Mouse (Mus musculus): ENCODE results near the gene Gxylt2. TPM values are rescaled to one million over a fixed set of nuclear protein-coding genes. Genes with fewer than 3 reads are reported as not detected.

The Gxylt2 gene
- polyA plus RNA-seq (2015; fragmentation: Nextera tagmentation; extraction: Ambion mirVana), result 6.8 and 8.0 TPM in 2 replicates

DNA sequence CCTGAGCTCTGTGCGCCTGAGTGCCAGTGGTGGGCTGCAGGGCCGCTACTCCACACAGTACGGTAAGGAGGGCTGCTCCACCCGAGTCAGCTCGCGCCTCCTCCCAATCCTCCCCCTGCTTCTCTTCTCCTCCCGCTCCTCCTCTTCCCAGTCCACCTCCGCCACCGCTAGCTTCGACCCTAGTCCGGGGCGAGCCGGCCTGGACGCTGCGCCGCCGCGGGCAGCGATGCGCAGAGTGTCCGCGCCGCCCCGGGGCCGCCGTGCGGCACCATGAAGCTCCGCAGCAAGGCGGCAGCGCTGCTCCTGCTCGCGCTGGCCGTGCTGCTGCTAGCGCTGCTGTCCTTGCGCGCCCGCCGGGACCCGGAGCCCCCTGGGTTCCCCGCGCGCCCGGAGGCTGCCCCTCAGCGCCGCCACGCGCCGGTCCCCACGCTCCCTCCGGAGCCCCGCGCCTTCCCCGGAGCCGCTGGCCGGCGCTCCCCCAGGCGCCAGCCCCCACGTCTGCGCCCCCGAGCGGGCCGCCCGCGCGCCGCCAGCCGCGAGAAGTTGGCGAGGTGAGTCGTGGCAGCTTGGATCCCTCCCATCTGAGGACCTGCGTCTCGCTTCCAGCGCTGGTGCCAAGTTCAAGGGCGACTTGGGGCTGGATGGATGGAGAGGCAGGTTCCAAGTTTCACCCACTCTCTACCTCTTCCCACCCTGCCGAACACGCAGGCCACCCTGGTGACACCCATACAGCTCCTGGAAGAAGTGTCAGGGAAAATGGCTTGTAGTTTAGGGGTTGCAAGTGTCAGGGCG is at the start of gene Gxylt2:
Gene Gxylt2, plus strand, starts transcription at position 161 of the 792 bp plus-strand sequence.
- H3K9me3 ChIP-seq (ENCODE audit: low read length), result no peaks in the 10 kb centered on the region
- peak within 1 kb of the TSS; percentile 66 for H3K4me3 ChIP-seq (ENCODE audit: low read length)
- H3K4me2 ChIP-seq (replicated peaks; ENCODE audit: low read depth, low read length), result peak within 1 kb of the TSS; percentile 80
- peak; percentile 96 for ATAC-seq (ENCODE audit: low FRiP score, low TSS enrichment)
- WGBS, result under 1% methylated on average over 65 of the region's 77 CpGs
- H3K9ac ChIP-seq (replicated peaks; ENCODE audit: low read length), result peak within 1 kb of the TSS; percentile 72
- H3K4me1 ChIP-seq (ENCODE audit: insufficient read depth, low read length), result peaks cover 22% of the 10 kb centered on the region
- H3K27me3 ChIP-seq (ENCODE audit: insufficient read depth, low read length), result peaks cover 11% of the 10 kb centered on the region; the same call in 1 of the 2 replicates
- no peaks in the 10 kb centered on the region for H3K36me3 ChIP-seq (ENCODE audit: insufficient read depth, low read length)
- peak within 1 kb of the TSS; percentile 56; the same call in 1 of the 2 replicates for H3K27ac ChIP-seq (ENCODE audit: low read length)

DNA sequence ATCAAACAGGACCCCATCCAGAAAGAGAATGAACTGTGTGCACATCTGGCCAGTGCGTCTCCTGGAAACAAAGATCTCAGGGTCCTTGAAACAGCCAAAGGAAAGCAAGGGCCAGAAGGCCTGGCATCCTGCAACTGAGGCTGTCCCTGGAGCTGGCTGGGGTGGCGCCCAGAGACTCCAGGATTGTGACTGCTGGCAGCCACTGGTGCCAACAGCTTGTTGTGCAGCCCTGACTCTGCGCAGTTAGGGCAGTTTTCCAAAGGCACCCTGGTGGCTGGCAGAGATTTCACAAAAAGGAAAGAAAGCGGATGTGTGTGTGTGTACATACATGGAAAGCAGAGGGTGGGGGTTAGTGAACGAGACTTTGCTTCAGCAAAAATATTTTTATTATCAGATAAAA is 44.1 kb upstream of the Gxylt2 start:
- Histone ChIP-seq H3K4me3 (ENCODE audit: low read length) (no peak overlapping the region), H3K4me2 (replicated peaks; ENCODE audit: low read depth, low read length) (no peak overlapping the region), H3K27me3 (ENCODE audit: insufficient read depth, low read length) (no peaks in the 10 kb centered on the region), H3K36me3 (ENCODE audit: insufficient read depth, low read length) (peaks cover 19% of the 10 kb centered on the region; the same call in 1 of the 2 replicates), H3K27ac (ENCODE audit: low read length) (no peak overlapping the region), H3K4me1 (ENCODE audit: insufficient read depth, low read length) (no peaks in the 10 kb centered on the region), H3K9me3 (ENCODE audit: low read length) (no peaks in the 10 kb centered on the region), H3K9ac (replicated peaks; ENCODE audit: low read length) (no peak overlapping the region)
- no peak for ATAC-seq (ENCODE audit: low FRiP score, low TSS enrichment)
- 83% methylated on average over 5 of the region's 5 CpGs for WGBS

DNA sequence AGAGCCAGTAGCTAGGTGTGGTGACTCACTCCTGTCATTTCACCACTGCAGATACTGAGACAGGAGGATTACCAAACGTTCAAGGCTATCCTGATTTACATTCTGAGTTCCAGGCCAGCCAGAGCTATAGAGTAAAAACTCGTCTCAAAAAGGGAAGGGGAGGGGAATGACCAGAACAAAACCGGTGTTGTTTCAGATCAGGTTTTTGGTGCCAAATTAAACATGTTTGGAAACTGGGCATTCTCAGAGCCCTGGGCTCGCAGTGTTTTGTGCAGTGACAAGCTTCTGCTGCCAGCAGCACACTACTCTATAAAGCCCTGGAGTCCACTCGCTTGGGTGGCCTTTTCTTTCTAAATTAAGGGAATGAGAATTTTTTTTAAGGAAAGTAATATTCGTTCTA is 42.3 kb upstream of the Gxylt2 start:
- Histone ChIP-seq H3K9me3 (ENCODE audit: low read length) (no peaks in the 10 kb centered on the region), H3K27me3 (ENCODE audit: insufficient read depth, low read length) (no peaks in the 10 kb centered on the region), H3K27ac (ENCODE audit: low read length) (no peak overlapping the region), H3K4me2 (replicated peaks; ENCODE audit: low read depth, low read length) (no peak overlapping the region), H3K4me1 (ENCODE audit: insufficient read depth, low read length) (no peaks in the 10 kb centered on the region), H3K9ac (replicated peaks; ENCODE audit: low read length) (no peak overlapping the region), H3K4me3 (ENCODE audit: low read length) (no peak overlapping the region), H3K36me3 (ENCODE audit: insufficient read depth, low read length) (peaks cover 19% of the 10 kb centered on the region; the same call in 1 of the 2 replicates)
- ATAC-seq (ENCODE audit: low FRiP score, low TSS enrichment), result no peak
- WGBS, result 71% methylated on average over 6 of the region's 6 CpGs

DNA sequence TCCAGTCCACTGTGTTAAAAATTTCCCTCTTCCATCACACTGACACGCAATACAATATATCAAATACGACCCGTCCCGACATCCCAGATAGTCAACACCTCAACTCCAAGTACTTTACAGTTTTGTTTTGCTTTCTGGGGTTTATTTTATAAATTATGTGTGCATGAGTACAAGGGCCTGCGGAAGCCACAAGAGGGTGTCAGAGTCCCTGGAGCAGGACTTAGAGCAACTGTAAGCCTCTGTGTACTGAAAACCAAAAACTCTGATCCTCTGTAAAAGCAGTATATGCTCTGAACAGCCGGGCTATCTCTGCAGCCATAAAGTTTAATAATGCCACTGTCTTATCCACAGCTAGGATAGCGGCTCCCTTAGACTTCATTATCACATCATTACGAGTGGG is 36.9 kb upstream of the Gxylt2 start:
- Histone ChIP-seq H3K4me2 (replicated peaks; ENCODE audit: low read depth, low read length) (no peak overlapping the region), H3K4me3 (ENCODE audit: low read length) (no peak overlapping the region), H3K9ac (replicated peaks; ENCODE audit: low read length) (no peak overlapping the region), H3K27ac (ENCODE audit: low read length) (no peak overlapping the region), H3K9me3 (ENCODE audit: low read length) (no peaks in the 10 kb centered on the region), H3K36me3 (ENCODE audit: insufficient read depth, low read length) (peaks cover 16% of the 10 kb centered on the region; the same call in 1 of the 2 replicates), H3K4me1 (ENCODE audit: insufficient read depth, low read length) (peaks cover 5% of the 10 kb centered on the region; the same call in 1 of the 2 replicates), H3K27me3 (ENCODE audit: insufficient read depth, low read length) (no peaks in the 10 kb centered on the region)
- ATAC-seq (ENCODE audit: low FRiP score, low TSS enrichment), result no peak
- WGBS, result 80% methylated on average over 8 of the region's 8 CpGs

DNA sequence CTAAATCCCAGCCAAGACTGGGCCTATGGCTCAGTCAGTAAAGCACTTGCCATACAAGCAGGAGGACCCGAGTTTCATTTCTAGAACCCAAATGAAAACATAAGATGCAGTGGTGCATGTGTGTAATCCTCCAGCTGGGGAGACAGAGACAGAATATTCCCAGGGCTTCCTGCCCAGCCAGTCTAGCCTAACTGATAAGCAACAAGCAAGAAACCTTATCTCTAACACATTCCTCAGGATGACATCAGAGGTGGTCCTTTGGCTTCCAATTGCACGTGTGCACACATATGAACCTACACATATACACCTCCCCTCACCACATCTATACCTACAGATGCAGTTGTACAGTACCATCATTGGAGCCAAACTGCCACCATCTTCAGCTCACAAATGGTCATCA is 35.7 kb upstream of the Gxylt2 start:
- ATAC-seq (ENCODE audit: low FRiP score, low TSS enrichment), result no peak
- Histone ChIP-seq H3K4me3 (ENCODE audit: low read length) (no peak overlapping the region), H3K9ac (replicated peaks; ENCODE audit: low read length) (no peak overlapping the region), H3K27me3 (ENCODE audit: insufficient read depth, low read length) (no peaks in the 10 kb centered on the region), H3K4me2 (replicated peaks; ENCODE audit: low read depth, low read length) (no peak overlapping the region), H3K4me1 (ENCODE audit: insufficient read depth, low read length) (peaks cover 5% of the 10 kb centered on the region; the same call in 1 of the 2 replicates), H3K27ac (ENCODE audit: low read length) (no peak overlapping the region), H3K36me3 (ENCODE audit: insufficient read depth, low read length) (peaks cover 9% of the 10 kb centered on the region; the same call in 1 of the 2 replicates), H3K9me3 (ENCODE audit: low read length) (no peaks in the 10 kb centered on the region)
- 76% methylated on average over 2 of the region's 2 CpGs for WGBS

DNA sequence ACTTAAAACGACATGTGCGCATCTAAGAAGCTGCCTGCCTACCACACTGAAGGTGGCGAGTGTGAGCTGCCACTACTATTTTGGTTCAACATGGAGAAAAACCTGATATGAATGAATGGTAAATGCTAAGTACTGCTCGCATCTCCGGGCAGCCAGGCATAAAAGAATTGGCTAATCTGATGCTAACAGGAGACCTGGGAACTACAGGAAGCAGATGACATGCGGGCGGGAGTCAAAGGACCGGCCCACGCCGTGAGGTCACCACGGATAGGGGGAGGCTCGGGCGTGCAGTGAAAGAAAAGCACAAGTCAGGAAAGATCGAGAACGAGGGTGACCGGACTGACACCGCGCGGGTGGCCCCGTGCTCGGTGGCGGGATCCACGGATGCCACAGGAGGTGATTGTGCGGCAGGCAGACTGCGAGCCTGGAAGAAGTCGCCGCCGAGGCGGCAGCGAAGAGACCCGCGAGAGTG is 34.1 kb upstream of the Gxylt2 start:
- H3K4me1 ChIP-seq (ENCODE audit: insufficient read depth, low read length), result peaks cover 5% of the 10 kb centered on the region; the same call in 1 of the 2 replicates
- H3K9me3 ChIP-seq (ENCODE audit: low read length), result no peaks in the 10 kb centered on the region
- WGBS, result under 1% methylated on average over 32 of the region's 32 CpGs
- 0 out of 2 replicates have a peak overlapping the region, but pooled peaks have one; percentile 25 for H3K27ac ChIP-seq (ENCODE audit: low read length)
- peak overlapping the region; percentile 91 for H3K4me3 ChIP-seq (ENCODE audit: low read length)
- no peaks in the 10 kb centered on the region for H3K36me3 ChIP-seq (ENCODE audit: insufficient read depth, low read length)
- H3K27me3 ChIP-seq (ENCODE audit: insufficient read depth, low read length), result no peaks in the 10 kb centered on the region
- peak; percentile 75 for ATAC-seq (ENCODE audit: low FRiP score, low TSS enrichment)
- H3K4me2 ChIP-seq (replicated peaks; ENCODE audit: low read depth, low read length), result peak overlapping the region; percentile 95
- H3K9ac ChIP-seq (replicated peaks; ENCODE audit: low read length), result peak overlapping the region; percentile 82

DNA sequence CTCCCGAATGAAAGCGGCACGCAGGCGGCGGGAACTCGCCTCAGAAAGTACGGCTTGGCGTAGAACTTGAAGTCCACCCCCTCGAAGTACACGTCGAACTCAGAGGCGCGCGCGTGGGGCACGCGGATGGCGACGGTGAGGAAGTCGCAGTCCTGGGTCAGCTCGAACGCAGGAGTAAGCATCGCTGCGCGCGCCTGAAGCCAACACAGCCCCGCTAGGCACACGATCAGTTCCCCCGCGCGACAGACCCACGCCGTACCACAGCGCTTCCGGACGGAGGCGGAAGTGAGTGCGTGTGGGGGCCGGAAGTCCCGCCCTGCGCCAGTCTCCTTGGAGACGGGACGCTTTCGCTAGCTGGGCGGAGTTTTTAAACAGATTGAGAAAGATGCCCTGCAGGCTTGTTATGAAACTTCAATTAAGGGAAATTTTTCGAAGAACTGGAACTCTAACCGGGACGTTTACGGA is 33.6 kb upstream of the Gxylt2 start, which contains the start of gene Shq1:
Gene Shq1, minus strand, starts transcription at position 278 of the 465 bp plus-strand sequence.
- H3K4me1 ChIP-seq (ENCODE audit: insufficient read depth, low read length), result peaks cover 5% of the 10 kb centered on the region; the same call in 1 of the 2 replicates
- H3K27ac ChIP-seq (ENCODE audit: low read length), result 0 out of 2 replicates have a peak within 1 kb of the TSS, but pooled peaks have one; percentile 25
- H3K4me2 ChIP-seq (replicated peaks; ENCODE audit: low read depth, low read length), result peak within 1 kb of the TSS; percentile 95
- peak; percentile 95 for ATAC-seq (ENCODE audit: low FRiP score, low TSS enrichment)
- peak within 1 kb of the TSS; percentile 82 for H3K9ac ChIP-seq (replicated peaks; ENCODE audit: low read length)
- under 1% methylated on average over 49 of the region's 49 CpGs for WGBS
- H3K9me3 ChIP-seq (ENCODE audit: low read length), result no peaks in the 10 kb centered on the region
- peak within 1 kb of the TSS; percentile 91 for H3K4me3 ChIP-seq (ENCODE audit: low read length)
- H3K27me3 ChIP-seq (ENCODE audit: insufficient read depth, low read length), result no peaks in the 10 kb centered on the region
- no peaks in the 10 kb centered on the region for H3K36me3 ChIP-seq (ENCODE audit: insufficient read depth, low read length)

DNA sequence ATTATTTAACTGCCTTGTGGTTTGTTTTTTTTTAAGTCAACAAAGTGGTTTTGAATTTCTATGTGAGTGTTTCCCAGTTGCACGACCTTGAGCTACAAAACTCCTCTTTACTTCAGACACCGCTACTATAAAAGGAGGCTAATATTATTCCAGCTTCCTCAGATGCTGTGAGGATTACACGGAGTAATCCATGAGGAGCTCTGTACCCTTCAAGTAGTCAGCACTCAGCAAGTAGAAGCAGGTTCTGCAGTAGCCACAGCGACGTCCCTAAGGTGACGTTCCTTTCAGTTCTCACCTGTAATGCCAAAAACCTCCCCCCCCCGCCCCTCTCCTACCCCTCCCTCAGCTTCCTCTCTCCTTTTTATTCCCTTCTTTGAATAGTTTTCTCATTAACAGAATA is 33.1 kb upstream of the Gxylt2 start:
- peaks cover 5% of the 10 kb centered on the region; the same call in 1 of the 2 replicates for H3K4me1 ChIP-seq (ENCODE audit: insufficient read depth, low read length)

DNA sequence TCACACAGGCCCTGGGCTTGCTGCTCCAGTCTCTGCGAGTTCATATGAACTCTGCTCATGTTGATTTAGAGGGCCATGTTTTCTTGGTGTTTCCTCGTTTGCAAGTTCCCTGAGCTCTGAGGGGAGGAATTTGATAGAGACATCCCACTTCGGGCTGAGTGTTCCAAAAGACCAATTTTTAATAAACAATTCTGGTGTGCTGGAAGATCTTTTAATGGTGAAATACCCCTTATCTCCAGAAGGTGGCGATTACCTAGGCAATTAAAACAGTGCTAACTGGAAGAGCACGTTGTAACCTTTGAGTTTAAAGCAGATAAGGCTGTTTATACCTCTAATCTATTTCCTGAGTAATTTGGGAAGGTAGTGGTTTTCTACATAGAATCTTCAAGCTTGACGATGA is 29.6 kb upstream of the Gxylt2 start:
- 19% methylated on average over 6 of the region's 6 CpGs for WGBS
- Histone ChIP-seq H3K9me3 (ENCODE audit: low read length) (no peaks in the 10 kb centered on the region), H3K4me3 (ENCODE audit: low read length) (no peak overlapping the region), H3K36me3 (ENCODE audit: insufficient read depth, low read length) (no peaks in the 10 kb centered on the region), H3K27ac (ENCODE audit: low read length) (no peak overlapping the region), H3K4me1 (ENCODE audit: insufficient read depth, low read length) (peaks cover 5% of the 10 kb centered on the region; the same call in 1 of the 2 replicates), H3K9ac (replicated peaks; ENCODE audit: low read length) (no peak overlapping the region), H3K27me3 (ENCODE audit: insufficient read depth, low read length) (no peaks in the 10 kb centered on the region), H3K4me2 (replicated peaks; ENCODE audit: low read depth, low read length) (no peak overlapping the region)
- no peak for ATAC-seq (ENCODE audit: low FRiP score, low TSS enrichment)

More for the DNA sequence above, 33.1 kb upstream of the Gxylt2 start:
- H3K36me3 ChIP-seq (ENCODE audit: insufficient read depth, low read length), result no peaks in the 10 kb centered on the region
- no peaks in the 10 kb centered on the region for H3K9me3 ChIP-seq (ENCODE audit: low read length)
- no peak for ATAC-seq (ENCODE audit: low FRiP score, low TSS enrichment)
- H3K4me2 ChIP-seq (replicated peaks; ENCODE audit: low read depth, low read length), result peak overlapping the region; percentile 95
- 4% methylated on average over 7 of the region's 7 CpGs for WGBS
- H3K9ac ChIP-seq (replicated peaks; ENCODE audit: low read length), result no peak overlapping the region
- H3K27ac ChIP-seq (ENCODE audit: low read length), result no peak overlapping the region
- H3K27me3 ChIP-seq (ENCODE audit: insufficient read depth, low read length), result no peaks in the 10 kb centered on the region
- H3K4me3 ChIP-seq (ENCODE audit: low read length), result peak overlapping the region; percentile 91
